Mouse (Mus musculus): ENCODE data around the gene Igsf11.
"Not testable (repeated sequence)": the region's sequence is repeated elsewhere in the genome, so short reads cannot be mapped to it uniquely, and the experiment has no call there.

The Igsf11 gene

GRCm38 (mm10) chr16:38983850-38984249 lies 91.4 kb downstream of the Igsf11 start:
- in situ Hi-C loops (cut with MboI): not testable (repeated sequence)

- in situ Hi-C loops (cut with MboI): no loop called here
These were observed 92.9 kb downstream of the Igsf11 start for GRCm38 (mm10) chr16:38985411-38985810.

GRCm38 (mm10) chr16:38986410-38986809 lies 93.9 kb downstream of the Igsf11 start:
- in situ Hi-C loops (cut with MboI): no loop called here

GRCm38 (mm10) chr16:38993711-38994110 lies 101.2 kb downstream of the Igsf11 start:
- in situ Hi-C loops (cut with MboI): no loop called here

GRCm38 (mm10) chr16:38998496-38999258 lies 106.2 kb downstream of the Igsf11 start:
- in situ Hi-C loops (cut with MboI): no loop called here

- in situ Hi-C loops (cut with MboI): no loop called here
These were observed 106.8 kb downstream of the Igsf11 start for GRCm38 (mm10) chr16:38999298-38999697.

- in situ Hi-C loops (cut with MboI): no loop called here
These were observed 114.5 kb downstream of the Igsf11 start for GRCm38 (mm10) chr16:39006978-39007377.

GRCm38 (mm10) chr16:39019449-39019848 lies 127.0 kb downstream of the Igsf11 start:
- in situ Hi-C loops (cut with MboI): no loop called here

GRCm38 (mm10) chr16:39025989-39026736 lies 133.7 kb downstream of the Igsf11 start:
- in situ Hi-C loops (cut with MboI): no loop called here

- in situ Hi-C loops (cut with MboI): no loop called here
These were observed 138.9 kb downstream of the Igsf11 start for GRCm38 (mm10) chr16:39031350-39031749.

- in situ Hi-C loops (cut with MboI): no loop called here
These were observed 144.8 kb downstream of the Igsf11 start for GRCm38 (mm10) chr16:39037257-39037656.

- in situ Hi-C loops (cut with MboI): no loop called here
These were observed 151.9 kb downstream of the Igsf11 start for GRCm38 (mm10) chr16:39044381-39044780.

GRCm38 (mm10) chr16:39048889-39049288 lies 156.4 kb downstream of the Igsf11 start:
- in situ Hi-C loops (cut with MboI): no loop called here

- in situ Hi-C loops (cut with MboI): no loop called here
These were observed 160.5 kb downstream of the Igsf11 start for GRCm38 (mm10) chr16:39052971-39053370.

GRCm38 (mm10) chr16:39053779-39054178 lies 161.3 kb downstream of the Igsf11 start:
- in situ Hi-C loops (cut with MboI): no loop called here

- in situ Hi-C loops (cut with MboI): no loop called here
These were observed 163.6 kb downstream of the Igsf11 start for GRCm38 (mm10) chr16:39056061-39056460.

GRCm38 (mm10) chr16:39056961-39057360 lies 164.5 kb downstream of the Igsf11 start:
- in situ Hi-C loops (cut with MboI): no loop called here

GRCm38 (mm10) chr16:39058869-39059268 lies 166.4 kb downstream of the Igsf11 start:
- in situ Hi-C loops (cut with MboI): no loop called here

- in situ Hi-C loops (cut with MboI): no loop called here
These were observed 170.1 kb downstream of the Igsf11 start for GRCm38 (mm10) chr16:39062596-39062995.

GRCm38 (mm10) chr16:39065576-39065975 lies 173.1 kb downstream of the Igsf11 start:
- in situ Hi-C loops (cut with MboI): no loop called here

- in situ Hi-C loops (cut with MboI): no loop called here
These were observed 179.0 kb downstream of the Igsf11 start for GRCm38 (mm10) chr16:39071431-39071830.

Data from mature B cell (primary cell).